Mouse (Mus musculus) testis, postnatal 14 days (tissue): ENCODE data around the gene A630089N07Rik.
"Not testable (repeated sequence)": the region's sequence is repeated elsewhere in the genome, so short reads cannot be mapped to it uniquely, and the experiment has no call there.

ENCODE experiments used
- DNase-seq: peaks from one replicate; pipeline ENCODE4 v3.0.0; 2021; ENCODE audit warnings: low spot score

A630089N07Rik gene

DNA sequence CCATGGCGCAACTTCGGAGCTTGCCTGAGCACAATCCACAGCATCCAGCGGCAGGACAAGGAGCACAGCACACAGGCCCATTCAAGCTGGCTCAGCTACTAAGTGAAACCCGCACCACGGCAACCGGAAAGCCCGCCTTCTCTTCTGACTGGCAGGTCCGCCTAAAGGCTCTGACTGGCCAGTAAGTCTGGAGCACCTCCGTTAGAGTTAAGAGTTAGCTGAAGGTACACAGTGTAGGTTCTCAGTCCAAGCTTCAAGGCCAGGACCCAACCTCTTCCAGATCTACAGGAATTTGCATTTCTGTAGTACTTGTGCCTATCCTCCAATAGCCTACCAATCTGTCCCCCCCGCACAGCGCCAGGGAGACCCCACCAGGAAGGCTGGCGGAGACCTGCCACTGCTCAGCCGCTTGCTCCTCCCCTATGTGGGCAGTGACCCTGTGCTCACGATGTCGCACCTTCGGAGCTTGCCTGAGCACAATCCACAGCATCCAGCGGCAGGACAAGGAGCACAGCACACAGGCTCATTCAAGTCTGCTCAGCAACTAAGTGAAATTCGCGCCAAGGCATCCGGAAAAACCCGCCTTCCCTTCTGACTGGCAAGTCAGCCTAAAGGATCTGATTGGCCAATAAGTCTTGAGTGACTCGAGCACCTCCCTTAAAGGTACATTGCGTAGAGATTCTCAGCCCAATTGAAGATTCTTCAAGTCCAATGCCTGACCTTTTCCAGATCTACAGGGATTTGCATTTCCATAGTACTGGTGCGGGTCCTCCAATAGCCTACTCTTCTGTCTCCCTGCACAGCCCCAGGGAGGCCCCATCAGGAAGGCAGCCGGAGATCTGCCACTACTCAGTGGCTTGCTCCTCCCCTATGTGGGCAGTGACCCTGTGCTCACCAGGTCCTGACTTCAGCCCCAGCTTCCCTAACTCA is at the start of gene A630089N07Rik:
Gene A630089N07Rik, minus strand, starts transcription at position 562 of the 930 bp plus-strand sequence.
- DNase-seq: peak; percentile 85

DNA sequence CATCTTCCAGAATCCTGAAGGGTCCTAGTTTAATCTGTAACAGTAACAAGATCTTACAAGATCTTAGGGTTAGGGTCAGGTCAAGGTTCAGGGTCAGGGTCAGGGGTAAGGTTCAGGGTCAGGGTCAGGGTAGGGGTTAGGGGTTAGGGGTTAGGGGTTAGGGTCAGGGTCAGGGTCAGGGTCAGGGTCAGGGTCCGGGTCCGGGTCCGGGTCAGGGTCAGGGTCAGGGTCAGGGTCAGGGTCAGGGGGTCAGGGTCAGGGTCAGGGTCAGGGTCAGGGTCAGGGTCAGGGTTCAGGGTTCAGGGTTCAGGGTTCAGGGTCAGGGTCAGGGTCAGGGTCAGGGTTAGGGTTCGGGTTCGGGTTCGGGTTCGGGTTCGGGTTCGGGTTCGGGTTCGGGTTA is 24.9 kb upstream of the A630089N07Rik start:
- peak; percentile 13 for DNase-seq

DNA sequence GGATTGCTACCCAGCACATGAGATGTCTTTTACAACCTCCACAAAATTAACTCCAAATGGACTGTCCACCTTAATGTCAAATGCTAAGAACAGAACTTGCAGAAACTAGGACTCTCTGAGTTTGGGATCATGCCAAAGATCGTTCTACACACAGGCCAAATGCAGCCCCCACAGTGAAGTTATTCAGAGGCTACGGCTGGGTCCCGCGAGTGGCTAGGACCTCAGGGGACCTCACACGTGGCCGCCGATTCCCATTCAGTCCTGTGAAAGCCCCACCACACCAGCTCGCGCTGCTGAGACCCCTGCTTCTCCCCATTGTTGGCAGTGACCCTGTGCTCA is 731 bp downstream of the A630089N07Rik start:
- not testable (repeated sequence) for DNase-seq

DNA sequence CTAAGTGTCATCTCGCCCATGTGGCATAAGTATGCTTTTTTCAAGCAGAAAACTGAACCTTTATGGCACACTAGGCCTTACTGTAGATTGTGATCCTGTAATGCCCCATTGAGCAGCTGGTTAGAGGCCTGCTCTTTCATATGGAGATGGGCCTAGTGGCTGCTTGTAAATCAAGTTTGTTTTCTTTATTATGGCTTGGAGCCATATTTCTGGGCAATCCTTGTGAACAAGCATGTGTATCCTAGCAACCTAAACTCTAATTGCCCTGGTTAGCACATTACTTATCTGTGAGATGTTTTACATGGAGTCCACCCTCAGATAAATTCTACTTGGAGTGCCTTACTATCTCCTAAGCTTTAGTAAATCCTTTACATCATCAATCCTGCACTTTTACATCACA is 1.1 kb downstream of the A630089N07Rik start:
- DNase-seq: not testable (repeated sequence)

GRCm38 (mm10) chr16:98079382-98079781 is 2.9 kb downstream of the A630089N07Rik start:
- not testable (repeated sequence) for DNase-seq

- no peak for DNase-seq
Observed at GRCm38 (mm10) chr16:98041676-98042075, 40.6 kb downstream of the A630089N07Rik start.

DNA sequence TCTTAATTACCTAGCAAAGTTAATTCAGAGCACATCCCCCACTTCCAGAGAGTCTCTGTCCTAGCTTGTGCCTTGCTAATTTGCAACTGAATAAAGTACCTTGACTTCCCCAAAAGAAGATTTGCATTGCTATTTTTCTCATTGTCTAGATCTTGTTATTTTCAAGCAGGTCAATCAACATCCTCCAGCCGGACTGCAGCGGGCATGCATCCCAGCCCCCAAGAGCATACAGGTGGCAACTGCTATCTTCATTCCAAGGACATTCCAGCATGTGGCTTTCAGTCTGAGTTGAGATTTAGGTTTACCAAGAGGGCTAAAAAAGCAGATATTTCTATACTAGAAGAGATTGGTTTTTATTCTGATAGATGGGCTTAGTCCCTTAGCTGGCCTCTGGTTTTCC is 47.3 kb downstream of the A630089N07Rik start:
- not testable (repeated sequence) for DNase-seq

- DNase-seq: not testable (repeated sequence)
Observed at GRCm38 (mm10) chr16:98026186-98026585, 56.1 kb downstream of the A630089N07Rik start.

DNA sequence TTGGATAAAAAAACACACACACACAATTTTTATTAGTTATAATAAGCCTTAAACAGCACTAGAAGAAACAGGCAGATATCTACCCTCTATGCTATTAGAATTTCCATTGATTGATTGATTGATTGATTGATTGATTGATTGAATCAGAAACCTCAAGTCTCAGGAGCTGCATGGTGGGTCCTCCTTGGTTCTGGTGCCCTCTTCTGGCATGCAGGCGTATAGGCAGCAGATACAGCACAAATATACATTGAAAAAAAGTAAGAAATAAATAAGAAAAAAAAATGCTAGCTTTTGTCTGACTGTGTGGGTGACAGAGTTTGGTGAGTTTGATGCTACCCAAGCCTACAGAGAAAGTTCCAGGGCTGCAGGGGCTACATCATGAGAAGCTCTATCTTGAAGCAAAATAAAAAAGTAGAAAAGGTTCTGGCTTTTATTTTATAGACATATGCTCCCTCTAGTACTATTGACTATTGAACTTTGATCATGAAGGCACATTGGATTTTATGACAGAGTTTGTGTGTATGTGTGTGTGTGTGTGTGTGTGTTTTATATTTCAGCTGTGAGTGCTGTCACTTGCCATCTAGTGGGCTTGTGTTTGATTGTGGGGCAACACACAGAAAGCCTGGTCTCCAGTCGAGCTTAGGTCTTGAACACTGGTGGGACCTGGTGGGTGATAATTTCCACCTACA is 59.4 kb downstream of the A630089N07Rik start:
- DNase-seq: no peak

- DNase-seq: no peak
Observed at GRCm38 (mm10) chr16:98022081-98022480, 60.2 kb downstream of the A630089N07Rik start.

DNA sequence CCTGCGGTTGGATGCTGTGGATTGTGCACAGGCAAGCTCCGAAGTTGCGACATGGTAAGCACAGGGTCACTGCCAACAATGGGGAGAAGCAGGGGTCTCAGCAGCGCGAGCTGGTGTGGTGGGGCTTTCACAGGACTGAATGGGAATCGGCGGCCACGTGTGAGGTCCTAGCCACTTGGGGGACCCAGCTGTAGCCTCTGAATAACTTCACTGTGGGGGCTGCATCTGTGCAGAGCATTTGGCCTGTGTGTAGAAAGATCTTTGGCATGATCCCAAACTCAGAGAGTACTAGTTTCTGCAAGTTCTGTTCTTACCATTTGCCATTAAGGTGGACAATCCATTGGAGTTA is 84.9 kb downstream of the A630089N07Rik start:
- DNase-seq: not testable (repeated sequence)

- peak; percentile 82 for DNase-seq
Observed at GRCm38 (mm10) chr16:97996616-97997382, 85.5 kb downstream of the A630089N07Rik start, which contains the start of gene B230307C23Rik. B230307C23Rik (plus strand) TSS chr16:97997315.

DNA sequence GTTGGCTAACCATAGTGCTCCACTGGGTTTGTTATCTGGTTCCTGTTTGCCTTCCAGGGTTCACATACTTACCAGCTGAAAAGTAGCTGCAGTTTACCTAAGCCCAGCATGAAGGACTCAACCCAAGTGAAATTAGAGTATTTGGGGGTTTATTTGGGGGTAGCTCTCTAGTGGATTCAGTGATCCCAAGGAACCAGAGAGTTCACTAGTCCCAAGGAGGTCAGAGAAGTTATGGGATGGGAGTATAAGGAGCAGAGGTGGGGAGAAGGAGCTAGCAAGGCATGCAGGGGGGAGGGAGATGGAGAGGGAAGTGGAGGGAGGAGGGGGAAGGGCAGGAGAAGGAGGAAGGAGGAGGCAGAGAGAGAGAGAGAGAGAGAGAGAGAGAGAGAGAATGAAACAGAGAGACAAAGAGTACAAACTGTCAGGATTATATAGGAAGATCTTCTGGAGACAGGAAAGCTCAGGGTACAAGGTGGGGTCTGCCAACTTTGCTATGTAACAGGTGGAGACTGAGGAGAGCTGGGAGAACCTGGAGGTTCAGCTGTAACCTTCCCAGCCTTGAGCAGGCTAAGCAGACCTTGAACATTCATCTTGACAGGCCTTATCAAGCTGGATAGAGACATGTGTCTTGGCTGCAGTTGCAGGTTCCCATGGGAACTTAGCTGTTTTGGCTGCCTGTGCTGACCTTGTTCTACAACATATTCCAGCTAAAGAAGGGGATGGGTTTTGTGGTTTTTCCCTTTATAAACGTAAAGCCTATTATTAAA is 86.2 kb downstream of the A630089N07Rik start:
- peak; percentile 63 for DNase-seq

GRCm38 (mm10) chr16:97992477-97992876 is 89.8 kb downstream of the A630089N07Rik start:
- not testable (repeated sequence) for DNase-seq

- DNase-seq: no peak
Observed at GRCm38 (mm10) chr16:97991517-97991916, 90.7 kb downstream of the A630089N07Rik start.

DNA sequence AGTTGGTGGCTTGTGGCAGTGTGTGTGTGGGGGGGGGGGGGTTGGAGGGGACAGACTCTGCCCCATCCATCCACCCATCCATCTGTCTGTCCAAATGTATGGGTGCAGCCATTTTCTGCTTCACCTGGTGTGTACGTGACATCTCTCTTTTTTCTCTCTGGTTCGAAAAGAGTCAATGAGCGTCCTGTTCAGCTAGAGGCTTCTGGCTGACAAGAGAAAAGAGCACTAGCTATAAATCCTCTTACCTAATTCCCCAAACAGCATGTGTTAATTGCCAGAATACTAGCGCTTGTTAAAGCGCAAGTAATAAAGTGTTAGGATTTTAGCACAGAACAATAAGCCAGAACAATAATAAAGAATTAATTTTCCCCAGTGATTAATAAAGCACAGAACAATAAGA is 97.7 kb downstream of the A630089N07Rik start:
- no peak for DNase-seq

- DNase-seq: no peak
Observed at GRCm38 (mm10) chr16:97981362-97981761, 100.9 kb downstream of the A630089N07Rik start.

DNA sequence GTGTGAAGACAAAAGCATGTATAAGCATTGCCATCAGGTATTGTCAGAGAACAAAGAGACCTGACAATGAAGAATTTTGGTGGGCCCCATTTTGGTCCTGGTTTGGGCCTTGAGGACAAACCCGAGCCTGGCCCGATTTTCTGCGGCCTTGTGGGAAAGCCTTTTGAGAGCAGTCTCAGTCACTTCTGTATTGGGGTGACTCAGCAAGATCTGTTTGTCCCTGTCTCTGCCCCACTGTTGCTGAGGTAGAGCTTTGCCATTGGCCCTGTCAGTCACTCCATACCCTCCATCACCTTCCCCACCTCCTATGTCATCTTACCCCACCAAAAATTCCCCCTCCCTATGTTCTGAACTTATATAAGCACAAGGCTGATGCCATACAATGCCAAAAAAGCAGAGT is 104.5 kb downstream of the A630089N07Rik start:
- DNase-seq: no peak

GRCm38 (mm10) chr16:97977277-97977676 is 105.0 kb downstream of the A630089N07Rik start:
- DNase-seq: no peak

DNA sequence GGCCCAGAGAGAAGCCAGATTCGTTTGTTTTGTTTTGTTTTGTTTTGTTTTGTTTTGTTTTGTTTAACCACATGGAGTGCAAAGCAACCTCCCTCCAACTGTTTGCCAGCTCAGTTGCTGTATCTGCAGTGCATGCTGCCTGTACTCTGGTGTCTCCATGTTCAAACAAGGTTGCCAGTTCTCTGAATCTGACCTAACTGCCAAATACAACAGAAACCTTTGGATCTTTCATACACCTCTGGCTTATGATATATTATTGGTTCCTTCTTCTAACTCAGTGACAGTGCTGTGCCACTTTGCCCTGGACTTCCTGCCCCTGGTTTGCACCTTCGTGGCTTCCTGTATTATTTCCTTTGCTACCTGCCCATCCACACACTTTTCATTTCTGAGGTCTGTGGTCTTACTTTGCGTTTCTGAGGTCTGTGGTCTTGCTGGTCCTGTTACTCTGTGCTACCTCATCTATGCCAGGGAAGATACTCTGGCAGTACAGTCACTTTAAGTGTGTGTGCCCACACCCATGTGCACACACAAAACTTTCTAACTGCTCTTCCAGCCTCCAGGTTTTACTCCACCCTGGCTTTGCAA is 118.2 kb downstream of the A630089N07Rik start:
- no peak for DNase-seq
